Mouse (Mus musculus) myocyte (in vitro differentiated cells): ENCODE measurements around the gene Banf2.

Experiments
- E2F4 ChIP-seq: IDR thresholded peaks from one replicate; pipeline ENCODE4 v1.6.1; 2011; ENCODE audit warnings: mild to moderate bottlenecking, control low read depth, moderate library complexity; ENCODE audit not compliant: insufficient read depth
- MYOG ChIP-seq, 3 experiments: IDR thresholded peaks; one replicate each; pipeline ENCODE4 v1.6.1; 2011; ENCODE audit warnings: control low read depth in 2 of 3, low read depth in 2 of 3, mild to moderate bottlenecking in 2 of 3; ENCODE audit not compliant: insufficient read length in 2 of 3, control insufficient read depth in 1 of 3, insufficient read depth in 1 of 3
- POLR2A ChIP-seq: IDR thresholded peaks from one replicate; pipeline ENCODE4 v1.6.1; 2011; ENCODE audit warnings: low read depth, mild to moderate bottlenecking, control low read depth, moderate library complexity; ENCODE audit not compliant: insufficient read length
- POLR2AphosphoS2 ChIP-seq: IDR thresholded peaks from one replicate; pipeline ENCODE4 v1.6.1; 2011; ENCODE audit warnings: low read depth, control low read depth; ENCODE audit not compliant: insufficient read length
- REST ChIP-seq: IDR thresholded peaks from one replicate; pipeline ENCODE4 v1.6.1; 2011; ENCODE audit warnings: mild to moderate bottlenecking, control low read depth, moderate library complexity; ENCODE audit not compliant: insufficient read depth, insufficient read length
- SRF ChIP-seq: IDR thresholded peaks from one replicate; pipeline ENCODE4 v1.6.1; 2011; ENCODE audit warnings: low read depth; ENCODE audit not compliant: control insufficient read depth, insufficient read length
- TCF12 ChIP-seq: IDR thresholded peaks from one replicate; pipeline ENCODE4 v1.6.1; 2011; ENCODE audit warnings: mild to moderate bottlenecking, control low read depth; ENCODE audit not compliant: poor library complexity, insufficient read depth, severe bottlenecking
- TCF3 ChIP-seq: IDR thresholded peaks from one replicate; pipeline ENCODE4 v1.6.1; 2011; ENCODE audit warnings: low read depth, control low read depth; ENCODE audit not compliant: insufficient read length
- USF1 ChIP-seq: IDR thresholded peaks from one replicate; pipeline ENCODE4 v1.6.1; 2011; ENCODE audit warnings: low read depth, mild to moderate bottlenecking, control low read depth, moderate library complexity

GRCm38 (mm10) chr2:144025361-144025760, 7.5 kb upstream of the Banf2 start:
- TF ChIP-seq SRF: no peak
- TF ChIP-seq TCF3: no peak
- TF ChIP-seq POLR2A: no peak
- no peak for TF ChIP-seq E2F4
- TF ChIP-seq MYOG (IDR thresholded peaks at IDR 0.05; ENCODE audit: control insufficient read depth in 1 of 3, insufficient read depth in 1 of 3, insufficient read length in 2 of 3, low read depth in 2 of 3): no peak
- TF ChIP-seq TCF12: no peak
- no peak for TF ChIP-seq REST
- TF ChIP-seq USF1: no peak
- TF ChIP-seq POLR2AphosphoS2: no peak
